Mouse (Mus musculus): ENCODE measurements at regions not wholly inside any gene's neighbourhood (a gene's known extent, or its start where the extent isn't known, plus 50 kb on each side); places are given as distances from the start of the nearest gene placed in this dataset.

GRCm38 (mm10) chr19:30289721-30290120 is 57.0 kb downstream of the Mbl2 start:
- DNase-seq (ENCODE audit: low read depth, low spot score) = no peak

GRCm38 (mm10) chr19:30295263-30295704 is 62.5 kb downstream of the Mbl2 start:
- DNase-seq (ENCODE audit: low read depth, low spot score) = peak; percentile 44

GRCm38 (mm10) chr19:30296024-30296423 is 63.3 kb downstream of the Mbl2 start:
- DNase-seq (ENCODE audit: low read depth, low spot score) = no peak

- DNase-seq (ENCODE audit: low read depth, low spot score) = no peak
These were observed 66.8 kb downstream of the Mbl2 start for GRCm38 (mm10) chr19:30299536-30299935.

- DNase-seq (ENCODE audit: low read depth, low spot score) = no peak
These were observed 69.5 kb downstream of the Mbl2 start for GRCm38 (mm10) chr19:30302281-30302680.

- DNase-seq (ENCODE audit: low read depth, low spot score) = no peak
These were observed 73.6 kb downstream of the Mbl2 start for GRCm38 (mm10) chr19:30306379-30306778.

- no peak for DNase-seq (ENCODE audit: low read depth, low spot score)
These were observed 74.2 kb downstream of the Mbl2 start for GRCm38 (mm10) chr19:30306919-30307318.

- DNase-seq (ENCODE audit: low read depth, low spot score) = no peak
These were observed 84.6 kb downstream of the Mbl2 start for GRCm38 (mm10) chr19:30317314-30317713.

GRCm38 (mm10) chr19:30327693-30328092 is 95.0 kb downstream of the Mbl2 start:
- no peak for DNase-seq (ENCODE audit: low read depth, low spot score)

- DNase-seq (ENCODE audit: low read depth, low spot score) = no peak
These were observed 96.1 kb downstream of the Mbl2 start for GRCm38 (mm10) chr19:30328886-30329285.

- DNase-seq (ENCODE audit: low read depth, low spot score) = no peak
These were observed 98.0 kb downstream of the Mbl2 start for GRCm38 (mm10) chr19:30330792-30331191.

GRCm38 (mm10) chr19:30331850-30332249 is 99.1 kb downstream of the Mbl2 start:
- no peak for DNase-seq (ENCODE audit: low read depth, low spot score)

GRCm38 (mm10) chr19:30344401-30344800 is 111.7 kb downstream of the Mbl2 start:
- DNase-seq (ENCODE audit: low read depth, low spot score) = no peak

GRCm38 (mm10) chr19:30348924-30349323 is 116.2 kb downstream of the Mbl2 start:
- DNase-seq (ENCODE audit: low read depth, low spot score) = no peak

- DNase-seq (ENCODE audit: low read depth, low spot score) = no peak
These were observed 122.2 kb downstream of the Mbl2 start for GRCm38 (mm10) chr19:30354981-30355380.

GRCm38 (mm10) chr19:30358961-30359360 is 126.2 kb downstream of the Mbl2 start:
- DNase-seq (ENCODE audit: low read depth, low spot score) = no peak

GRCm38 (mm10) chr19:30371901-30372300 is 139.2 kb downstream of the Mbl2 start:
- peak; percentile 16 for DNase-seq (ENCODE audit: low read depth, low spot score)

- DNase-seq (ENCODE audit: low read depth, low spot score) = no peak
These were observed 147.0 kb downstream of the Mbl2 start for GRCm38 (mm10) chr19:30379767-30380166.

- no peak for DNase-seq (ENCODE audit: low read depth, low spot score)
These were observed 147.9 kb downstream of the Mbl2 start for GRCm38 (mm10) chr19:30380515-30381206.

- peak; percentile 50 for DNase-seq (ENCODE audit: low read depth, low spot score)
These were observed 155.7 kb downstream of the Dkk1 start for GRCm38 (mm10) chr19:30393791-30394190.

- no peak for DNase-seq (ENCODE audit: low read depth, low spot score)
These were observed 142.5 kb downstream of the Dkk1 start for GRCm38 (mm10) chr19:30406943-30407342.

GRCm38 (mm10) chr19:30419556-30420280 is 129.7 kb downstream of the Dkk1 start:
- DNase-seq (ENCODE audit: low read depth, low spot score) = peak; percentile 84

GRCm38 (mm10) chr19:30425627-30426026 is 123.8 kb downstream of the Dkk1 start:
- no peak for DNase-seq (ENCODE audit: low read depth, low spot score)
